Mouse (Mus musculus) bone marrow, adult 2 months (tissue): ENCODE results near the gene Zfp790.

Experiments used
- CTCF ChIP-seq: fragments of 200-500 bp; IDR thresholded peaks from 2 replicates; pipeline ENCODE4 v1.5.1; 2011; ENCODE audit warnings: low read length, control low read depth; ENCODE audit not compliant: control insufficient read depth, insufficient read depth
- POLR2A ChIP-seq: fragments of 200-500 bp; IDR thresholded peaks from 2 replicates; pipeline ENCODE4 v1.6.1; 2011; ENCODE audit warnings: low read depth, mild to moderate bottlenecking, control low read depth, low read length, borderline replicate concordance; ENCODE audit not compliant: control insufficient read depth

DNA sequence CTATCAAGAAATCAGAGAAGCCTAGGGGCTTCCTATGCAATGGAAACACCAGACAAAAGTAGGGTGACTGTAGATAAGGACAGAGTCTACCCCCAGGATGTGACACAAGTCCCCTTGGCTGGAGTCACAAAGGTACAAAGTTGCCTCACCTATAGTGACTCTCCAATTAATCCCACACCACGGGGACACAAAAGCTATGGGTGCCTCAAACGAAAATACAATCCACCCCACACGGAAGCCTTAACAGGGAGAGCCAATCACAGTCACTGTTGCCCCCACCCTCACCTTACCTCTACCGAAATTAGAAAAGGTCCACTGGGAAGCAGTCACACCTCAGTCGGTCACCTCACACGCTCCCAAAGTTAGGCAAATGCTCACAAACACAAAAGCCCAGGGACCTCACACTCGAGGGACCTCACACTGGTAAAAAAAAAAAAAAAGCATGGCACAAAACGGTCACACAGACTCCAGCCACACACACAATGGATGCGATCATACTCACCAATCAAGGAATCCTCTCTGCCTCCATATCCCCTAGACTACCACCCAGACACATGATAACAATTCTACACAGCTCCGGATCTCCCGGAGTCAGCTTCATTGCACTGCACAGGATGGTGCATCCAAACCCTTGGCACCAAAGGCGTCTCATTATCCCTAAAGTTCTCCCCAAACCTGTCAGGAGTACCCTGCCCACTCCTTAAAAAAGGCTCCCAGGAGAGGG, 691 bp upstream of the Zfp790 start:
- TF ChIP-seq CTCF (no peak), POLR2A (no peak)
